Mouse (Mus musculus) stomach, postnatal 0 days (tissue): ENCODE measurements at regions not wholly inside any gene's neighbourhood (a gene's known extent, or its start where the extent isn't known, plus 50 kb on each side); places are given as distances from the start of the nearest gene placed in this dataset.

Experiments
- ATAC-seq: fragments of 200-750 bp; cut with Nextera tagmentation; 2 replicates; pipeline ENCODE4 v1.8.0; 2017; ENCODE audit not compliant: low FRiP score, low TSS enrichment
- DNase-seq: peaks from one replicate; pipeline ENCODE4 v3.0.0-alpha.2; 2016; ENCODE audit warnings: low spot score
- H3K27ac ChIP-seq: fragments of 300-500 bp; sonication (generic); replicated peaks from 2 replicates; pipeline ENCODE4 v1.5.1; 2014; ENCODE audit warnings: mild to moderate bottlenecking, control low read depth
- H3K27me3 ChIP-seq: fragments of 300-500 bp; sonication (generic); 2 replicates; pipeline ENCODE4 v1.6.1; 2014; ENCODE audit warnings: low read length; ENCODE audit not compliant: control insufficient read depth, insufficient read depth
- H3K36me3 ChIP-seq: fragments of 300-500 bp; sonication (generic); 2 replicates; pipeline ENCODE4 v1.6.1; 2014; ENCODE audit warnings: low read length, mixed read lengths; ENCODE audit not compliant: control insufficient read depth, insufficient read depth
- H3K4me1 ChIP-seq: fragments of 300-500 bp; sonication (generic); replicated peaks from 2 replicates; pipeline ENCODE4 v1.6.1; 2014; ENCODE audit warnings: antibody characterized with exemption; ENCODE audit not compliant: control insufficient read depth, insufficient read depth
- H3K4me2 ChIP-seq: fragments of 300-500 bp; sonication (generic); replicated peaks from 2 replicates; pipeline ENCODE4 v1.6.1; 2014; ENCODE audit warnings: low read depth, mild to moderate bottlenecking, control low read depth, moderate library complexity
- H3K4me3 ChIP-seq: fragments of 300-500 bp; sonication (generic); 2 replicates; pipeline ENCODE4 v1.5.1; 2014; ENCODE audit warnings: low read depth, low read length, control low read depth
- H3K9ac ChIP-seq: fragments of 300-500 bp; sonication (generic); 2 replicates; pipeline ENCODE4 v1.6.1; 2014; ENCODE audit warnings: mild to moderate bottlenecking, low read length, control low read depth, mixed read lengths
- H3K9me3 ChIP-seq: fragments of 300-500 bp; sonication (generic); 2 replicates; pipeline ENCODE4 v1.6.1; 2016; ENCODE audit warnings: low read length; ENCODE audit not compliant: control insufficient read depth
- CTCF ChIP-seq: IDR thresholded peaks from 2 replicates; pipeline ENCODE4 v1.5.1; 2016; ENCODE audit warnings: antibody characterized with exemption, low read depth, mild to moderate bottlenecking, moderate library complexity
- EP300 ChIP-seq: optimal IDR thresholded peaks from 2 replicates; pipeline ENCODE3; 2016; ENCODE audit warnings: antibody characterized with exemption
- WGBS: fragments of 180-500 bp; shearing (Covaris S2); extraction: QIAGEN DNeasy Blood & Tissue Kit; methylation state at CpG from one replicate; pipeline ENCODE4 v1.1.7; 2014; 5-methylcytosine and 5-hydroxymethylcytosine counted together

DNA sequence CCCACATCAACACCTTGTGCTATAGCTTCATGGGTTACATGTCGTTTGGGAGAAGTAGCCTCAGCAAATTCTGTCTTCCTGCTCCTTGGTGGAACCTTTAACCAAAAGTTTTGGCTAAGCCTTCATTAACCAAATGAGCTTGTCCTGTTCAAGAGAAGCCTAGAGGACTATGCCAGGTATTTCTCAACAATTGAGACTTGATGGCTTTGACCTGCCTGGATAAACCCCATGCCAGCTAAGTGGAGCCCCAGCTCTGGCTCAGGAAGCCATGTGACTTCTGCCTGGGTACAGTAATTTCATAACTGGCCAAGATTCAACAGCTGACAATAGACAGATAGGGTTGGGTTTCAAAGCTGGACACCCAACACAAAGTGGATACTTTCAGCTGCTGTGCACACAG, 174.5 kb downstream of the Lpin1 start:
- Histone ChIP-seq H3K4me1 (no peaks in the 10 kb centered on the region), H3K27me3 (no peaks in the 10 kb centered on the region), H3K4me2 (no peak overlapping the region), H3K9ac (no peak overlapping the region), H3K36me3 (no peaks in the 10 kb centered on the region), H3K9me3 (no peaks in the 10 kb centered on the region), H3K27ac (no peak overlapping the region), H3K4me3 (no peak overlapping the region)
- no peak for DNase-seq
- no peak for TF ChIP-seq CTCF
- no peak for TF ChIP-seq EP300
- ATAC-seq, result no peak
- WGBS, result 74% methylated on average over 1 of the region's 1 CpGs

- Histone ChIP-seq H3K4me1 (no peaks in the 10 kb centered on the region), H3K4me3 (no peak overlapping the region), H3K9ac (no peak overlapping the region), H3K27ac (no peak overlapping the region), H3K9me3 (no peaks in the 10 kb centered on the region), H3K4me2 (no peak overlapping the region), H3K36me3 (no peaks in the 10 kb centered on the region), H3K27me3 (no peaks in the 10 kb centered on the region)
- DNase-seq (no peak), ATAC-seq (no peak)
- WGBS, result 55% methylated on average over 1 of the region's 1 CpGs
- no peak for TF ChIP-seq EP300
- no peak for TF ChIP-seq CTCF
Measured at GRCm38 (mm10) chr12:16434739-16435138, 176.0 kb downstream of the Lpin1 start.

DNA sequence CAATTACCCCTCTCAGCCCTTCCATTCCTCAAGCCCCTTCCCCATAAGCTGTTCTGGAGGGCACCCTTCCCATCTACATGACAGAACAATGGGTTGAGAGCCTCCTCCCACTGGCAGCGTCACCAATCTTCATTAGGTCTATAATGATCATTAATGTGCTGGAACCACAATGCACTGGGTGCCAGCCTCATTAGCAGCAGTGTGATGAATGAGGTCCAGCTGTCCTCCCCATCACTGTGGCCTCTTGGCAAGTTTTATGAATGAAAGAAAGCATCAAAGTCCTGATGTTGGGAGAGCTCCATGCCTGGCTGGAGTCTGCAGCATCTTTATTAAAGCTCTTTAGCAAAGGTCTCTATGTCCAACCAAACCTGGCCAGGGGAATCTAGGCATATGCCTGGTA, 176.5 kb downstream of the Lpin1 start:
- Histone ChIP-seq H3K9ac (no peak overlapping the region), H3K4me3 (no peak overlapping the region), H3K27me3 (no peaks in the 10 kb centered on the region), H3K4me2 (no peak overlapping the region), H3K4me1 (no peaks in the 10 kb centered on the region), H3K9me3 (no peaks in the 10 kb centered on the region), H3K27ac (no peak overlapping the region), H3K36me3 (no peaks in the 10 kb centered on the region)
- 65% methylated on average over 1 of the region's 1 CpGs for WGBS
- ATAC-seq, result no peak
- TF ChIP-seq CTCF, result no peak
- TF ChIP-seq EP300, result no peak
- no peak for DNase-seq

DNA sequence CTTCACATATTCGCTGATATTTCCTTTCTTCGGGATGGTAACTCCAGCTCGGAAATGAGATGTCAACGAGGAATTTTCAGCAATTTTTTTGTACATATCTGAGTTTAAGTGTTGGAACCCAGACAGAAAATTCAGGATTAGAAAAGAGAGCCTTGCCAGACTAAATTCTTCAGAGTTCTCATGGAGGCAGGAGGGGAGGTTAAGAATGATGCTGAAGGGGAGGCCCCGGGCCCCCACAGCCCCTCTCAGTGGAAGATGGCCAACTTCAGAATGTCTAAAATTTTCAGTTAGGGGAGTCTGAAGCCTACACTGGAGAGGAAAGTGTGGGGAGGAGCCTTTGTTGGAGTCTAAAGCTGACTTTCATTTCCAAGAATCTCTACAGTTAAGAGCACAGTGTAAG, 184.8 kb downstream of the Lpin1 start:
- Histone ChIP-seq H3K9me3 (no peaks in the 10 kb centered on the region), H3K9ac (no peak overlapping the region), H3K27me3 (no peaks in the 10 kb centered on the region), H3K4me2 (no peak overlapping the region), H3K4me3 (no peak overlapping the region), H3K36me3 (no peaks in the 10 kb centered on the region), H3K4me1 (no peaks in the 10 kb centered on the region), H3K27ac (no peak overlapping the region)
- TF ChIP-seq EP300, result no peak
- ATAC-seq (no peak), DNase-seq (no peak)
- 44% methylated on average over 5 of the region's 5 CpGs for WGBS

GRCm38 (mm10) chr12:16424526-16424925, 186.2 kb downstream of the Lpin1 start:
- Histone ChIP-seq H3K27ac (no peak overlapping the region), H3K36me3 (no peaks in the 10 kb centered on the region), H3K4me3 (no peak overlapping the region), H3K27me3 (no peaks in the 10 kb centered on the region), H3K9ac (no peak overlapping the region), H3K9me3 (no peaks in the 10 kb centered on the region), H3K4me1 (no peaks in the 10 kb centered on the region), H3K4me2 (no peak overlapping the region)
- ATAC-seq (no peak), DNase-seq (no peak)
- TF ChIP-seq CTCF, result no peak
- no peak for TF ChIP-seq EP300
- WGBS, result 91% methylated on average over 4 of the region's 4 CpGs

GRCm38 (mm10) chr12:16395720-16396119, 215.0 kb downstream of the Lpin1 start:
- no peaks in the 10 kb centered on the region for H3K9me3 ChIP-seq
- H3K27ac ChIP-seq, result no peak overlapping the region
- DNase-seq, result no peak
- WGBS, result 75% methylated on average over 2 of the region's 2 CpGs
- TF ChIP-seq EP300 (no peak), CTCF (no peak)
- H3K36me3 ChIP-seq, result no peaks in the 10 kb centered on the region
- no peaks in the 10 kb centered on the region for H3K27me3 ChIP-seq
- H3K4me2 ChIP-seq, result no peak overlapping the region
- no peak for ATAC-seq
- H3K4me1 ChIP-seq, result no peaks in the 10 kb centered on the region
- H3K9ac ChIP-seq, result no peak overlapping the region
- no peak overlapping the region for H3K4me3 ChIP-seq
